Mouse (Mus musculus) liver, embryonic 14.5 days (tissue): ENCODE results near the gene Ush1c. TPM values are rescaled to one million over a fixed set of nuclear protein-coding genes. Genes with fewer than 3 reads are reported as not detected.
A peak's percentile ranks its signal among the peaks of the same experiment; 100 is the strongest.

ENCODE experiments used
- ATAC-seq: fragments of 200-750 bp; cut with Nextera tagmentation; 2 replicates; pipeline ENCODE4 v1.8.0; 2017; ENCODE audit warnings: moderate number of reproducible peaks, mild to moderate bottlenecking, moderate library complexity; ENCODE audit not compliant: insufficient read depth
- DNase-seq, 3 experiments: peaks; one replicate each; pipeline ENCODE4 v3.0.0-alpha.2; 2012 to 2013; ENCODE audit warnings: low read depth in 3 of 3, low spot score in 3 of 3
- H3K27ac ChIP-seq: fragments of 300-500 bp; sonication (generic); 2 replicates; pipeline ENCODE4 v1.5.1; 2014; ENCODE audit warnings: moderate library complexity, mild to moderate bottlenecking, control low read depth, inconsistent platforms
- H3K27me3 ChIP-seq: fragments of 300-500 bp; sonication (generic); 2 replicates; pipeline ENCODE4 v1.6.1; 2014; ENCODE audit warnings: mild to moderate bottlenecking, low read length, moderate library complexity; ENCODE audit not compliant: control insufficient read depth, insufficient read depth
- H3K36me3 ChIP-seq: fragments of 300-500 bp; sonication (generic); replicated peaks from 2 replicates; pipeline ENCODE4 v1.6.1; 2014; ENCODE audit warnings: low read depth; ENCODE audit not compliant: control insufficient read depth, insufficient read depth
- H3K4me1 ChIP-seq, 2 experiments: fragments of 200-500 bp in 1 of 2; fragments of 300-500 bp in 1 of 2; sonication (generic) in 1 of 2; replicated peaks; 2 replicates each; pipeline ENCODE4 v1.6.1; 2012 to 2014; ENCODE audit warnings: antibody characterized with exemption in 1 of 2, inconsistent platforms in 1 of 2, low read length in 1 of 2; ENCODE audit not compliant: control insufficient read depth in 2 of 2, insufficient read depth in 2 of 2
- H3K4me2 ChIP-seq: fragments of 300-500 bp; sonication (generic); 2 replicates; pipeline ENCODE4 v1.6.1; 2014; ENCODE audit warnings: low read depth, mild to moderate bottlenecking, control low read depth, moderate library complexity
- H3K4me3 ChIP-seq, 2 experiments: fragments of 200-500 bp in 1 of 2; fragments of 300-500 bp in 1 of 2; sonication (generic) in 1 of 2; 2 replicates each; pipeline ENCODE4 v1.5.1; 2012 to 2014; ENCODE audit warnings: low read depth in 2 of 2, low read length in 2 of 2, mild to moderate bottlenecking in 2 of 2, control low read depth in 1 of 2, inconsistent platforms in 1 of 2, moderate library complexity in 1 of 2; ENCODE audit not compliant: insufficient read depth in 1 of 2
- H3K9ac ChIP-seq: fragments of 300-500 bp; sonication (generic); replicated peaks from 2 replicates; pipeline ENCODE4 v1.6.1; 2014; ENCODE audit warnings: mild to moderate bottlenecking, control low read depth, moderate library complexity
- H3K9me3 ChIP-seq: fragments of 300-500 bp; sonication (generic); 2 replicates; pipeline ENCODE4 v1.6.1; 2016; ENCODE audit warnings: low read length, mixed read lengths; ENCODE audit not compliant: control insufficient read depth
- CTCF ChIP-seq: IDR thresholded peaks from 2 replicates; pipeline ENCODE4 v1.5.1; 2016; ENCODE audit warnings: antibody characterized with exemption, low read depth, control low read depth
- EP300 ChIP-seq: IDR thresholded peaks from 2 replicates; pipeline ENCODE4 v1.6.1; 2016; ENCODE audit warnings: antibody characterized with exemption, low read depth
- WGBS: fragments of 180-500 bp; shearing (Covaris S2); extraction: QIAGEN DNeasy Blood & Tissue Kit; methylation state at CpG from one replicate; pipeline ENCODE4 v1.1.7; 2014; ENCODE audit not compliant: insufficient replicate concordance; 5-methylcytosine and 5-hydroxymethylcytosine counted together
- polyA plus RNA-seq, 2 experiments: library from polyadenylated mRNA; depleted of rRNA in 1 of 2; stranded (reverse) in 1 of 2; unstranded in 1 of 2; fragments of >200 nt; fragmentation: Nextera tagmentation in 1 of 2; extraction: Ambion mirVana in 1 of 2; gene quantifications; 2 replicates each; pipeline versions ENCODE4 v1.2.1 to v1.2.3; 2012 to 2014

The Ush1c gene
- polyA plus RNA-seq, 2 experiments, result 0.09 TPM; not detected in 1

- Histone ChIP-seq H3K36me3 (no peaks in the 10 kb centered on the region), H3K27me3 (no peaks in the 10 kb centered on the region), H3K4me2 (no peak overlapping the region), H3K9me3 (no peaks in the 10 kb centered on the region), H3K9ac (no peak overlapping the region), H3K4me3 (no peak overlapping the region), H3K27ac (no peak overlapping the region), H3K4me1 (no peaks in the 10 kb centered on the region)
- TF ChIP-seq EP300, result no peak
- TF ChIP-seq CTCF, result no peak
- ATAC-seq (no peak), DNase-seq (no peak)
- WGBS, result 42% methylated on average over 7 of the region's 7 CpGs
Measured at GRCm38 (mm10) chr7:46282276-46282675, 44.0 kb upstream of the Ush1c start.

GRCm38 (mm10) chr7:46280896-46281295 lies 42.6 kb upstream of the Ush1c start:
- H3K4me2 ChIP-seq, result no peak overlapping the region
- no peak for ATAC-seq
- no peak overlapping the region for H3K27ac ChIP-seq
- no peak overlapping the region for H3K4me3 ChIP-seq
- TF ChIP-seq CTCF (no peak), EP300 (no peak)
- H3K9ac ChIP-seq, result no peak overlapping the region
- no peak for DNase-seq
- H3K27me3 ChIP-seq, result no peaks in the 10 kb centered on the region
- no peaks in the 10 kb centered on the region for H3K4me1 ChIP-seq
- H3K36me3 ChIP-seq, result no peaks in the 10 kb centered on the region
- no peaks in the 10 kb centered on the region for H3K9me3 ChIP-seq

GRCm38 (mm10) chr7:46279946-46280345 lies 41.6 kb upstream of the Ush1c start:
- Histone ChIP-seq H3K4me2 (no peak overlapping the region), H3K4me1 (no peaks in the 10 kb centered on the region), H3K9ac (no peak overlapping the region), H3K36me3 (no peaks in the 10 kb centered on the region), H3K27me3 (no peaks in the 10 kb centered on the region), H3K27ac (no peak overlapping the region), H3K9me3 (no peaks in the 10 kb centered on the region), H3K4me3 (no peak overlapping the region)
- TF ChIP-seq CTCF, result peak; percentile 67
- no peak for TF ChIP-seq EP300
- no peak for ATAC-seq
- peak; percentile 17 to 22 (median 20) for DNase-seq
- 12% methylated on average over 6 of the region's 6 CpGs for WGBS

- TF ChIP-seq CTCF, result no peak
- TF ChIP-seq EP300, result no peak
- no peak overlapping the region for H3K27ac ChIP-seq
- no peak overlapping the region for H3K9ac ChIP-seq
- no peak overlapping the region for H3K4me2 ChIP-seq
- DNase-seq (no peak), ATAC-seq (no peak)
- no peaks in the 10 kb centered on the region for H3K4me1 ChIP-seq
- H3K27me3 ChIP-seq, result no peaks in the 10 kb centered on the region
- no peaks in the 10 kb centered on the region for H3K9me3 ChIP-seq
- H3K36me3 ChIP-seq, result no peaks in the 10 kb centered on the region
- no peak overlapping the region for H3K4me3 ChIP-seq
- WGBS, result 32% methylated on average over 5 of the region's 5 CpGs
Measured at GRCm38 (mm10) chr7:46276156-46276555, 37.9 kb upstream of the Ush1c start.

DNA sequence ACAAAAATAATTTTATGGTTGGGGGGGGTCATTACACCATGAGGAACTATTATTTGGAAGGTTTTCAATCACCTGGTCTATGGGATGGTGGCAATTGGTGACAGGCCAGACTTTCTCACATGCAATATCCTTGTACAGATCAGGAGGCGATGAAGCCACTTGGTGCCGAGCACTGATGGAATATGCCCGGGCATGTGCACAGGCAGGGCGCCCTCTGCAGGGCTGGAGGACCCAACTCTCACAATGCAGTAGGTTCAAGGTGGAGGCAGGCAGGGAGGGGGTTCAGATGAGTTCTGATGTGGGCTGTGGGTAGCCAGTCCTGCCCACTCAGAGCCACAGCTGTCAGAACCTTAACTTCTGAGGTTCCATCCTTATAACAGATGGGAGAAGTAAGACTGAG lies 13.5 kb upstream of the Ush1c start:
- no peak for DNase-seq
- H3K9ac ChIP-seq, result no peak overlapping the region
- 54% methylated on average over 4 of the region's 4 CpGs for WGBS

DNA sequence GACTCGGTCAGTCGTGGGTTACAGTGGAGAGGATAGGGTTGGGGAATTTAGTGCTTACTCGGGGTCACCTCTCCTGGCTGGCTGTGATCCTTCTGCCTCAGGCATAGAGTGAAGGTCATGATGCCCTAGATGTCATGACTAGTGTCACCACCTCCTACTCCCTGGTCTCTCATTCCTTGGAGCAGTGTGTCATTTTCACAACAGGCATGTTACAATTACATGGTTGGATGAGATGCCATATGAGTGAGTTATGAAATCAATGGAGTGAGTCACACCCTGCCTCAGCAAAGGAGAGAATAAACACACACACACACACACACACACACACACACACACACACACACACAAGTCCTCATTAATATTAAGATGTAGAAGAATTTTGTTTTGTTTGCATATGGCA lies 9.3 kb upstream of the Ush1c start:
- H3K4me2 ChIP-seq, result no peak overlapping the region
- ATAC-seq (no peak), DNase-seq (no peak)
- H3K9ac ChIP-seq, result no peak overlapping the region
- H3K36me3 ChIP-seq, result no peaks in the 10 kb centered on the region
- H3K9me3 ChIP-seq, result no peaks in the 10 kb centered on the region
- no peaks in the 10 kb centered on the region for H3K4me1 ChIP-seq
- TF ChIP-seq CTCF (no peak), EP300 (no peak)
- no peak overlapping the region for H3K27ac ChIP-seq
- 61% methylated on average over 3 of the region's 3 CpGs for WGBS
- no peaks in the 10 kb centered on the region for H3K27me3 ChIP-seq
- no peak overlapping the region for H3K4me3 ChIP-seq

More for the DNA sequence above, 13.5 kb upstream of the Ush1c start:
- Histone ChIP-seq H3K9me3 (no peaks in the 10 kb centered on the region), H3K27ac (no peak overlapping the region), H3K4me3 (no peak overlapping the region), H3K27me3 (no peaks in the 10 kb centered on the region), H3K4me1 (no peaks in the 10 kb centered on the region), H3K4me2 (no peak overlapping the region), H3K36me3 (no peaks in the 10 kb centered on the region)
- no peak for ATAC-seq
- TF ChIP-seq CTCF (peak; percentile 59), EP300 (no peak)
